Mouse (Mus musculus): ENCODE measurements around the gene D7Ertd443e. TPM values are rescaled to one million over a fixed set of nuclear protein-coding genes. Genes with fewer than 3 reads are reported as not detected.

D7Ertd443e gene
- not detected for polyA plus RNA-seq (2017; shearing (Covaris generic))

DNA sequence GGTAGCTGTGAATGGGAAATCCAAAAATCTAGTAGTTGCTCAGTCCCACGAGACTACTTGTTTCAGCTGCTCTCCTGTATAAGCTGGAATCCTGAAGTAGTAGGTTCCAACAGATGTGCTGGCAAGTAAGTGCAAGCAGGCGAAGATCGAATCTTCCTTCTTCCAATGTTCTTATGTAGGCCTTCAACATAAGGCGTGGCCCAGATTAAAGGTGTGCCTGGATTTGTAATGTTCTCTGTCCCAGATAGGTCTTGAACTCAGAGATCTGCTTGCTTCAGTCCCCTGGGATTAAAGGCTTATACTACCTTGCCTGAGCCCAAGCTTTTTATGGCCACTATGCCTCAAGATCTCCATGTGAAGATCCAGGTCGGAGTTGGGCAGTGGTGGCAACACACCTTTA lies at the start of gene D7Ertd443e:
Gene D7Ertd443e (minus strand): TSS at position 101 of the 400 bp plus-strand sequence.

GRCm38 (mm10) chr7:134231378-134232346 lies 153.8 kb downstream of the D7Ertd443e start, which contains the start of gene Adam12:
Adam12 (minus strand) TSS chr7:134232146.

Other genes starting within 250 kb of the D7Ertd443e start
- gene Adam12, start 153.5 kb downstream of the D7Ertd443e start, polyA plus RNA-seq (2017; shearing (Covaris generic)) = 2.3 TPM

Data from inflammation-experienced regulatory T-cells, adult 16 weeks (primary cell).